Mouse (Mus musculus) heart, embryonic 16.5 days (tissue): ENCODE results near the gene Tagln. TPM values are rescaled to one million over a fixed set of nuclear protein-coding genes. Genes with fewer than 3 reads are reported as not detected.

Source experiments
- ATAC-seq: fragments of 200-750 bp; cut with Nextera tagmentation; replicated peaks from 2 replicates; pipeline ENCODE4 v1.8.0; 2017; ENCODE audit warnings: moderate number of reproducible peaks; ENCODE audit not compliant: insufficient read depth, low FRiP score; ENCODE audit errors: extremely low read depth
- H3K27ac ChIP-seq: fragments of 300-500 bp; sonication (generic); 2 replicates; pipeline ENCODE4 v1.5.1; 2014; ENCODE audit warnings: mild to moderate bottlenecking, low read length, control low read depth, moderate library complexity
- H3K27me3 ChIP-seq: fragments of 300-500 bp; sonication (generic); 2 replicates; pipeline ENCODE4 v1.6.1; 2014; ENCODE audit warnings: low read length, mixed read lengths; ENCODE audit not compliant: control insufficient read depth, insufficient read depth
- H3K36me3 ChIP-seq: fragments of 300-500 bp; sonication (generic); 2 replicates; pipeline ENCODE4 v1.6.1; 2014; ENCODE audit not compliant: control insufficient read depth, insufficient read depth
- H3K4me1 ChIP-seq: fragments of 300-500 bp; sonication (generic); 2 replicates; pipeline ENCODE4 v1.6.1; 2014; ENCODE audit warnings: low read length, mixed read lengths; ENCODE audit not compliant: control insufficient read depth, insufficient read depth
- H3K4me2 ChIP-seq: fragments of 300-500 bp; sonication (generic); 2 replicates; pipeline ENCODE4 v1.6.1; 2014; ENCODE audit warnings: low read depth, mild to moderate bottlenecking, control low read depth, low read length
- H3K4me3 ChIP-seq: fragments of 300-500 bp; sonication (generic); 2 replicates; pipeline ENCODE4 v1.5.1; 2014; ENCODE audit warnings: mild to moderate bottlenecking, control low read depth, low read length
- H3K9ac ChIP-seq: fragments of 300-500 bp; sonication (generic); 2 replicates; pipeline ENCODE4 v1.6.1; 2014; ENCODE audit warnings: low read length, control low read depth
- H3K9me3 ChIP-seq: fragments of 300-500 bp; sonication (generic); replicated peaks from 2 replicates; pipeline ENCODE4 v1.6.1; 2016; ENCODE audit warnings: low read length; ENCODE audit not compliant: control insufficient read depth
- WGBS: fragments of 180-500 bp; shearing (Covaris S2); extraction: QIAGEN DNeasy Blood & Tissue Kit; methylation state at CpG from one replicate; pipeline ENCODE4 v1.1.7; 2014; 5-methylcytosine and 5-hydroxymethylcytosine counted together
- polyA plus RNA-seq: library from polyadenylated mRNA; unstranded; fragments of >200 nt; fragmentation: Nextera tagmentation; extraction: Ambion mirVana; gene quantifications from 2 replicates; pipeline ENCODE4 v1.2.1, GENCODE M21; 2015

The Tagln gene
- polyA plus RNA-seq, 1 experiment from 2014 or later = 77.9 TPM

- Histone ChIP-seq H3K9me3 (no peaks in the 10 kb centered on the region), H3K27ac (no peak overlapping the region), H3K4me3 (no peak overlapping the region), H3K4me2 (no peak overlapping the region), H3K9ac (no peak overlapping the region), H3K27me3 (no peaks in the 10 kb centered on the region), H3K4me1 (peaks cover 14% of the 10 kb centered on the region), H3K36me3 (peaks cover 35% of the 10 kb centered on the region)
- WGBS = 92% methylated on average over 4 of the region's 4 CpGs
- ATAC-seq = no peak
These were observed 16.2 kb upstream of the Tagln start for GRCm38 (mm10) chr9:45952057-45952456.

GRCm38 (mm10) chr9:45946872-45947183 lies 11.0 kb upstream of the Tagln start:
- 82% methylated on average over 10 of the region's 10 CpGs for WGBS
- Histone ChIP-seq H3K4me1 (no peaks in the 10 kb centered on the region), H3K9ac (no peak overlapping the region), H3K9me3 (no peaks in the 10 kb centered on the region), H3K27me3 (no peaks in the 10 kb centered on the region), H3K4me2 (no peak overlapping the region), H3K27ac (no peak overlapping the region), H3K36me3 (peaks cover 52% of the 10 kb centered on the region), H3K4me3 (no peak overlapping the region)
- ATAC-seq = no peak

GRCm38 (mm10) chr9:45946182-45946871 lies 10.5 kb upstream of the Tagln start:
- no peaks in the 10 kb centered on the region for H3K9me3 ChIP-seq
- WGBS = 84% methylated on average over 16 of the region's 16 CpGs
- H3K36me3 ChIP-seq = peaks cover 51% of the 10 kb centered on the region
- no peak overlapping the region for H3K4me3 ChIP-seq
- no peaks in the 10 kb centered on the region for H3K4me1 ChIP-seq
- no peaks in the 10 kb centered on the region for H3K27me3 ChIP-seq
- no peak overlapping the region for H3K4me2 ChIP-seq
- H3K27ac ChIP-seq = peak overlapping the region; percentile 12; the same call in 1 of the 2 replicates
- ATAC-seq = no peak
- H3K9ac ChIP-seq = no peak overlapping the region

DNA sequence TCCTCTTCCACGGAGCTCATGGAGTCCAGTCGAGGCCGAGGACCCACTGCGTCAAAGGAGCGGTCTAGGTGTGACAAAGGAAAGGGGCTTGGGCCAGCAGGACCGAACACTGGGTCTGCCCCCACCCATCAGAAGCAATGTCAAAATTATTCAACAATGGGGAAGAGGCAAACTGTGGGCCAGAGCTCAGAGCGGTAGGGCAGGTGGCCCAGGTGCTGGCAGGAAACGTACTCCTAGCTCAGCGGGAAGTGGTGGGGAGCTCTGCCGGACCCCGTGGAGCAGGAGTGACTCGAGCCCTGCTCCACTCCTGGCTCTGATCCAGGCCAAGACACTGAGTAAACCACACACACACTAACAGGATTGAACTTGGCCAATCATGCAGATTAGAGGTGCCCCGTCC lies 9.9 kb upstream of the Tagln start:
- 79% methylated on average over 13 of the region's 13 CpGs for WGBS
- Histone ChIP-seq H3K36me3 (peaks cover 53% of the 10 kb centered on the region), H3K4me1 (no peaks in the 10 kb centered on the region), H3K27me3 (no peaks in the 10 kb centered on the region), H3K27ac (no peak overlapping the region; the same call in 1 of the 2 replicates), H3K9me3 (no peaks in the 10 kb centered on the region), H3K4me2 (no peak overlapping the region), H3K4me3 (no peak overlapping the region), H3K9ac (no peak overlapping the region)
- ATAC-seq = no peak

GRCm38 (mm10) chr9:45944506-45945400 lies 8.9 kb upstream of the Tagln start:
- WGBS = 76% methylated on average over 13 of the region's 13 CpGs

DNA sequence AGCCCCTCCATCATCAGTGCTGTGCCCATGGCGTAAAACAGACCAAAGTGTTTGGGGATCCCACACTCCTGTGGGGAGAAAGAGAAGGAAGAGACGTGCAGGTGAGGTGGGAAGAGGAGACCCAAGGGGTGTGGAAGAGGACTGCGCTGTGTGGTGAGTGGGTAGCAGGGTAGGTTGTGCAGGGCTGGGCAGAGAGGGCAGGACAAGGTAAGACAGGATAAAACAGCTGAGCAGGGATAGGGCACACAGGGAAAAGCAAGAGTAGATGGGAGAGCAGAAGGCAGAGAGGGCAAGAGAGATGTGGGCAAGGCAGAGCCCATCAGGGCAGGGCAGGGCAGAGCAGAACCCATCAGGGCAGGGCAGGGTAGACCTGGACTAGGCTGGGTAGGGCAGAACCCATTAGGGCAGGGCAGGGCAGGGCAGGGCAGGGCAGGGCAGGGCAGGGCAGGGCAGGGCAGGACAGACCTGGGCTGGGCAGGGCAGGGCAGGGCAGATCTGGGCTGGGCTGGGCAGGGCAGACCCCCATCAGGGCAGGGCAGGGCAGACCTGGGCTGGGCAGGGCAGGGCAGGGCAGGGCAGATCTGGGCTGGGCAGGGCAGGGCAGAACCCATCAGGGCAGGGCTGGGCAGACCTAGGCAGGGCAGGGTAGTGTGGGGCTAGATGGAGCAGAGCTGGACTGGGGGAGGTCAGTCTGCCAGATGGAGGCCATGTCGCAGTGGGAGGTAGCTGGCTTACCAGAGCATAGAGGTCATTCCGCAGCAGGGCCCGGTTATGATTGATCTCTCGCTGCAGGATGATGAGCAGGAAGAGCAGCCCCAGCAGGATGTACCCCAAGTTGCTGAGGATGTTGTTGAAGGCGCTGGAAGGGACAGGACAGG lies 8.0 kb upstream of the Tagln start:
- H3K9me3 ChIP-seq = no peaks in the 10 kb centered on the region
- WGBS = 88% methylated on average over 8 of the region's 8 CpGs
- H3K4me1 ChIP-seq = no peaks in the 10 kb centered on the region
- no peak overlapping the region for H3K4me2 ChIP-seq
- peaks cover 49% of the 10 kb centered on the region for H3K36me3 ChIP-seq
- no peaks in the 10 kb centered on the region for H3K27me3 ChIP-seq
- H3K4me3 ChIP-seq = no peak overlapping the region
- H3K9ac ChIP-seq = no peak overlapping the region
- ATAC-seq = 0 out of 2 replicates have a peak, but pooled peaks have one; percentile 14
- H3K27ac ChIP-seq = no peak overlapping the region

More at GRCm38 (mm10) chr9:45944506-45945400, 8.9 kb upstream of the Tagln start:
- Histone ChIP-seq H3K36me3 (peaks cover 49% of the 10 kb centered on the region), H3K4me3 (no peak overlapping the region), H3K9me3 (no peaks in the 10 kb centered on the region), H3K4me1 (no peaks in the 10 kb centered on the region), H3K27me3 (no peaks in the 10 kb centered on the region), H3K4me2 (no peak overlapping the region), H3K27ac (peak overlapping the region; percentile 17; the same call in 1 of the 2 replicates), H3K9ac (no peak overlapping the region)
- ATAC-seq = peak; percentile 52; the same call in 1 of the 2 replicates

GRCm38 (mm10) chr9:45942916-45943315 lies 7.1 kb upstream of the Tagln start:
- Histone ChIP-seq H3K4me3 (no peak overlapping the region), H3K27ac (no peak overlapping the region), H3K9ac (no peak overlapping the region), H3K4me1 (no peaks in the 10 kb centered on the region), H3K9me3 (no peaks in the 10 kb centered on the region), H3K36me3 (peaks cover 53% of the 10 kb centered on the region), H3K27me3 (no peaks in the 10 kb centered on the region), H3K4me2 (no peak overlapping the region)
- no peak for ATAC-seq
- 88% methylated on average over 8 of the region's 8 CpGs for WGBS

GRCm38 (mm10) chr9:45942464-45942863 lies 6.6 kb upstream of the Tagln start:
- H3K36me3 ChIP-seq = peaks cover 53% of the 10 kb centered on the region
- no peak overlapping the region for H3K4me3 ChIP-seq
- 92% methylated on average over 16 of the region's 16 CpGs for WGBS

More at GRCm38 (mm10) chr9:45942464-45942863, 6.6 kb upstream of the Tagln start:
- Histone ChIP-seq H3K9me3 (no peaks in the 10 kb centered on the region), H3K27me3 (no peaks in the 10 kb centered on the region), H3K9ac (no peak overlapping the region), H3K4me2 (no peak overlapping the region), H3K4me1 (no peaks in the 10 kb centered on the region), H3K27ac (no peak overlapping the region)
- ATAC-seq = no peak
